Mouse (Mus musculus) megakaryocyte, embryonic 14.5 days (primary cell): ENCODE data around the gene Prr29.

Experiments used
- FLI1 ChIP-seq: IDR thresholded peaks from 2 replicates; pipeline ENCODE4 v1.6.1; 2012; ENCODE audit warnings: low read length, inconsistent platforms, mixed read lengths
- GATA1 ChIP-seq: IDR thresholded peaks from 3 replicates; pipeline ENCODE4 v1.6.1; 2012; ENCODE audit warnings: mixed read lengths, low read length, inconsistent platforms, borderline replicate concordance

DNA sequence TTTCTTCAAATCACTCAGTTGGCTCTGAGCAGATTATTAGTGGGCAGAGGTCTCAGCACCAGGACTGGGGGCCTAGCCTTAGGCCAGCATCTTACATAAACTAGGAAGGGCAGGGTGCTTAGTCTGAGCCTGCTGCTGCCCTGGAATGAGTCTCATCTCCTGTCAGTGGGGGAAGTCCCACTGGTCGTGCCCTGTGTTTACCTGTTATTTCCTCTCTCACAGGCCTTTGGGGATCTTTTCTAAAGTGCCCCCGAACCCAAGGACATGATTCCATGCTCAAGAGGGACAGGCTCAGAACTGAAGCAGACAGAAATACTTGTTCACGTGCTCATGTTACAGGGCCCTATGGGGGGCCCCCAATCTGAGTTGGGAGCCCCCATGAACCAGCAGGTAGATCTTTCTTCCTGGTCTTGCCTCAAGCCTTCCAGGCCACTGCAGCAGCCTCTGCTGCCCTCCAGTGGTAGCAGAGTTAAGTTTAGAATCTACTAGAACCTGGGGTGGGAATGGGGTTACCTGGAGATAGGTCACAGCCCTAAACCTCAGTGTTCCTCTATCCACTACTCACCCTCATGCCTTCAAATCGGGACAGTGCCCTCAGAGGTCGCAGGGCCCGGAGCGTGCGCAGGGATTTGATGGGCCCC, 39.6 kb upstream of the Prr29 start:
- no peak for TF ChIP-seq GATA1
- TF ChIP-seq FLI1: no peak
